Mouse (Mus musculus): ENCODE data around the gene Elk4.

Elk4 gene

GRCm38 (mm10) chr1:131983806-131984205, 23.6 kb upstream of the Elk4 start:
- no peak for DNase-seq (ENCODE audit: extremely low read depth, insufficient read length, low spot score)

GRCm38 (mm10) chr1:131987432-131987831, 20.0 kb upstream of the Elk4 start:
- DNase-seq (ENCODE audit: extremely low read depth, insufficient read length, low spot score): no peak

GRCm38 (mm10) chr1:131989476-131989875, 17.9 kb upstream of the Elk4 start:
- no peak for DNase-seq (ENCODE audit: extremely low read depth, insufficient read length, low spot score)

GRCm38 (mm10) chr1:131990083-131990760, 17.2 kb upstream of the Elk4 start:
- no peak for DNase-seq (ENCODE audit: extremely low read depth, insufficient read length, low spot score)

GRCm38 (mm10) chr1:131992561-131993001, 14.8 kb upstream of the Elk4 start:
- DNase-seq (ENCODE audit: extremely low read depth, insufficient read length, low spot score): no peak

- DNase-seq (ENCODE audit: extremely low read depth, insufficient read length, low spot score): no peak
Observed at GRCm38 (mm10) chr1:131993169-131994040, 14.0 kb upstream of the Elk4 start.

- DNase-seq (ENCODE audit: extremely low read depth, insufficient read length, low spot score): no peak
Observed at GRCm38 (mm10) chr1:131995062-131995461, 12.3 kb upstream of the Elk4 start.

- no peak for DNase-seq (ENCODE audit: extremely low read depth, insufficient read length, low spot score)
Observed at GRCm38 (mm10) chr1:132000506-132000905, 6.9 kb upstream of the Elk4 start.

- DNase-seq (ENCODE audit: extremely low read depth, insufficient read length, low spot score): no peak
Observed at GRCm38 (mm10) chr1:132001880-132002330, 5.5 kb upstream of the Elk4 start.

GRCm38 (mm10) chr1:132003111-132003510, 4.3 kb upstream of the Elk4 start:
- DNase-seq (ENCODE audit: extremely low read depth, insufficient read length, low spot score): no peak

GRCm38 (mm10) chr1:132003817-132004216, 3.6 kb upstream of the Elk4 start:
- no peak for DNase-seq (ENCODE audit: extremely low read depth, insufficient read length, low spot score)

- no peak for DNase-seq (ENCODE audit: extremely low read depth, insufficient read length, low spot score)
Observed at GRCm38 (mm10) chr1:132004574-132005180, 2.7 kb upstream of the Elk4 start.

- no peak for DNase-seq (ENCODE audit: extremely low read depth, insufficient read length, low spot score)
Observed at GRCm38 (mm10) chr1:132005466-132005865, 1.9 kb upstream of the Elk4 start.

- DNase-seq (ENCODE audit: extremely low read depth, insufficient read length, low spot score): peak; percentile 48
Observed at GRCm38 (mm10) chr1:132006046-132006445, 1.4 kb upstream of the Elk4 start.

GRCm38 (mm10) chr1:132006721-132007120, 686 bp upstream of the Elk4 start:
- no peak for DNase-seq (ENCODE audit: extremely low read depth, insufficient read length, low spot score)

GRCm38 (mm10) chr1:132007828-132008827, 721 bp downstream of the Elk4 start:
- DNase-seq (ENCODE audit: extremely low read depth, insufficient read length, low spot score): peak; percentile 92

GRCm38 (mm10) chr1:132008881-132009644, 1.7 kb downstream of the Elk4 start:
- no peak for DNase-seq (ENCODE audit: extremely low read depth, insufficient read length, low spot score)

GRCm38 (mm10) chr1:132010632-132011501, 3.5 kb downstream of the Elk4 start:
- peak; percentile 60 for DNase-seq (ENCODE audit: extremely low read depth, insufficient read length, low spot score)
